Mouse (Mus musculus) heart, embryonic 10.5 days (tissue): ENCODE data around the gene Cym. TPM values are rescaled to one million over a fixed set of nuclear protein-coding genes. Genes with fewer than 3 reads are reported as not detected.

Experiments used
- DNase-seq: peaks from one replicate; pipeline ENCODE4 v3.0.0-alpha.2; 2017; ENCODE audit warnings: low spot score
- H3K27ac ChIP-seq: fragments of 300-500 bp; sonication (generic); 2 replicates; pipeline ENCODE4 v1.5.1; 2016; ENCODE audit warnings: mild to moderate bottlenecking
- H3K27me3 ChIP-seq: fragments of 300-500 bp; sonication (generic); 2 replicates; pipeline ENCODE4 v1.6.1; 2016; ENCODE audit warnings: mild to moderate bottlenecking; ENCODE audit not compliant: poor library complexity, insufficient read depth, severe bottlenecking
- H3K36me3 ChIP-seq: fragments of 300-500 bp; sonication (generic); 2 replicates; pipeline ENCODE4 v1.6.1; 2016; ENCODE audit warnings: mild to moderate bottlenecking, moderate library complexity
- H3K4me1 ChIP-seq: fragments of 300-500 bp; sonication (generic); 2 replicates; pipeline ENCODE4 v1.6.1; 2016; ENCODE audit warnings: mild to moderate bottlenecking
- H3K4me3 ChIP-seq: fragments of 300-500 bp; sonication (generic); 2 replicates; pipeline ENCODE4 v1.5.1; 2016; ENCODE audit warnings: mild to moderate bottlenecking, moderate library complexity
- H3K9me3 ChIP-seq: fragments of 300-500 bp; sonication (generic); 2 replicates; pipeline ENCODE4 v1.6.1; 2016; ENCODE audit warnings: mild to moderate bottlenecking, moderate library complexity
- WGBS: fragments of 180-500 bp; shearing (Covaris S2); methylation state at CpG from one replicate; pipeline ENCODE4 v1.1.7; 2016; 5-methylcytosine and 5-hydroxymethylcytosine counted together
- polyA plus RNA-seq: library from polyadenylated mRNA; unstranded; fragments of >200 nt; fragmentation: Nextera tagmentation; extraction: Ambion mirVana; gene quantifications from 2 replicates; pipeline ENCODE4 v1.2.1, GENCODE M21; 2016

Cym gene
- polyA plus RNA-seq, 1 experiment from 2014 or later, result not detected

- no peaks in the 10 kb centered on the region for H3K4me1 ChIP-seq
- H3K9me3 ChIP-seq, result no peaks in the 10 kb centered on the region
- no peak within 1 kb of the TSS for H3K4me3 ChIP-seq
- H3K27ac ChIP-seq, result no peak within 1 kb of the TSS
- H3K27me3 ChIP-seq, result 0 out of 2 replicates have a peak, but pooled peaks cover 3% of the 10 kb centered on the region
- no peaks in the 10 kb centered on the region for H3K36me3 ChIP-seq
- DNase-seq, result no peak
- 71% methylated on average over 1 of the region's 1 CpGs for WGBS
Observed at GRCm38 (mm10) chr3:107182756-107183155, 38.8 kb downstream of the Cym start, which contains the start of gene Kcna10. Gene Kcna10, plus strand, starts transcription at chr3:107183056.

GRCm38 (mm10) chr3:107180860-107181259 is 40.7 kb downstream of the Cym start:
- H3K4me1 ChIP-seq, result no peaks in the 10 kb centered on the region
- 0 out of 2 replicates have a peak, but pooled peaks cover 3% of the 10 kb centered on the region for H3K27me3 ChIP-seq
- H3K27ac ChIP-seq, result no peak overlapping the region
- H3K36me3 ChIP-seq, result no peaks in the 10 kb centered on the region
- H3K4me3 ChIP-seq, result no peak overlapping the region
- no peak for DNase-seq
- 70% methylated on average over 2 of the region's 2 CpGs for WGBS
- no peaks in the 10 kb centered on the region for H3K9me3 ChIP-seq

GRCm38 (mm10) chr3:107176501-107176900 is 45.0 kb downstream of the Cym start:
- Histone ChIP-seq H3K27me3 (no peaks in the 10 kb centered on the region), H3K27ac (no peak overlapping the region), H3K36me3 (no peaks in the 10 kb centered on the region), H3K4me1 (no peaks in the 10 kb centered on the region), H3K4me3 (no peak overlapping the region), H3K9me3 (no peaks in the 10 kb centered on the region)
- 80% methylated on average over 9 of the region's 9 CpGs for WGBS
- no peak for DNase-seq

GRCm38 (mm10) chr3:107175486-107175885 is 46.0 kb downstream of the Cym start:
- H3K4me3 ChIP-seq, result no peak overlapping the region
- no peak overlapping the region for H3K27ac ChIP-seq
- 65% methylated on average over 4 of the region's 4 CpGs for WGBS
- no peaks in the 10 kb centered on the region for H3K9me3 ChIP-seq
- DNase-seq, result no peak
- no peaks in the 10 kb centered on the region for H3K27me3 ChIP-seq
- H3K4me1 ChIP-seq, result no peaks in the 10 kb centered on the region
- no peaks in the 10 kb centered on the region for H3K36me3 ChIP-seq

GRCm38 (mm10) chr3:107172556-107172955 is 49.0 kb downstream of the Cym start:
- no peaks in the 10 kb centered on the region for H3K27me3 ChIP-seq
- H3K9me3 ChIP-seq, result no peaks in the 10 kb centered on the region
- no peak overlapping the region for H3K27ac ChIP-seq
- 84% methylated on average over 1 of the region's 1 CpGs for WGBS
- H3K4me3 ChIP-seq, result no peak overlapping the region
- H3K4me1 ChIP-seq, result no peaks in the 10 kb centered on the region
- no peaks in the 10 kb centered on the region for H3K36me3 ChIP-seq
- DNase-seq, result no peak

GRCm38 (mm10) chr3:107171964-107172363 is 49.6 kb downstream of the Cym start:
- WGBS, result 64% methylated on average over 3 of the region's 3 CpGs
- no peak for DNase-seq
- Histone ChIP-seq H3K27ac (no peak overlapping the region), H3K4me3 (no peak overlapping the region), H3K4me1 (no peaks in the 10 kb centered on the region), H3K9me3 (no peaks in the 10 kb centered on the region), H3K36me3 (no peaks in the 10 kb centered on the region), H3K27me3 (no peaks in the 10 kb centered on the region)

GRCm38 (mm10) chr3:107169552-107169951 is 52.0 kb downstream of the Cym start:
- DNase-seq, result no peak
- Histone ChIP-seq H3K27ac (no peak overlapping the region), H3K27me3 (no peaks in the 10 kb centered on the region), H3K4me3 (no peak overlapping the region), H3K4me1 (no peaks in the 10 kb centered on the region), H3K36me3 (no peaks in the 10 kb centered on the region), H3K9me3 (no peaks in the 10 kb centered on the region)
- WGBS, result 62% methylated on average over 2 of the region's 2 CpGs

GRCm38 (mm10) chr3:107162741-107163140 is 58.8 kb downstream of the Cym start:
- H3K4me1 ChIP-seq, result peaks cover 7% of the 10 kb centered on the region; the same call in 1 of the 2 replicates
- no peak overlapping the region for H3K4me3 ChIP-seq
- no peaks in the 10 kb centered on the region for H3K9me3 ChIP-seq
- 86% methylated on average over 2 of the region's 2 CpGs for WGBS
- no peak for DNase-seq
- no peak overlapping the region for H3K27ac ChIP-seq
- H3K27me3 ChIP-seq, result peaks cover 30% of the 10 kb centered on the region
- H3K36me3 ChIP-seq, result no peaks in the 10 kb centered on the region

Other genes with a start within 250 kb of the Cym start
- gene Kcna3, start 185.6 kb downstream of the Cym start, polyA plus RNA-seq, result 0.91 and 2.8 TPM in 2 replicates
- gene Kcna2, start 120.6 kb downstream of the Cym start, polyA plus RNA-seq, result not detected in 2 replicates
- gene Kcna10, start 38.7 kb downstream of the Cym start, polyA plus RNA-seq, result not detected in 2 replicates
- not detected in 2 replicates for gene A630076J17Rik, start 8.9 kb upstream of the Cym start, polyA plus RNA-seq
- gene Prok1, start 18.0 kb upstream of the Cym start, polyA plus RNA-seq, result not detected in 2 replicates
- 157 and 163 TPM in 2 replicates for gene Lamtor5, start 57.1 kb upstream of the Cym start, polyA plus RNA-seq
- gene Slc16a4, start 69.5 kb upstream of the Cym start, polyA plus RNA-seq, result 1.5 and 1.7 TPM in 2 replicates
- gene Rbm15, start 111.9 kb upstream of the Cym start, polyA plus RNA-seq, result 11.8 and 13.3 TPM in 2 replicates
- 0.09 and 0.18 TPM in 2 replicates for gene Kcnc4, start 237.8 kb upstream of the Cym start, polyA plus RNA-seq